Mouse (Mus musculus): ENCODE data around the gene Chrm4.

The Chrm4 gene

DNA sequence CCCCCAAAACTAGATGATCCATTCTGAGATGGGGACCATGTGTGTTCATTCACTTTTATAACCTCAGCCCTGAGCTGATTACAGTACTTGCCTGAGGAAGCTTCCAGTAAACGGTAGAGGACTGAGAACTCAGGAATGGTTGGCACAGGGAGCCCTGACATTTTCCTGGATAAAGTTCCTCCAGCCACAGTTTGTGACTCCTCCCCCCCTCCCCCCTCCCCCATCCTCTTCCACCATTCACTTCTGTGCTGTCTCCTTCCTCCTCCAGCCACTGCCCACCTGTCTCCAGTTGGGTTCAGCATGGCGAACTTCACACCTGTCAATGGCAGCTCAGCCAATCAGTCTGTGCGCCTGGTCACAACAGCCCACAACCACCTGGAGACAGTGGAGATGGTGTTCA lies at the start of gene Chrm4:
TSS of gene Chrm4 (plus strand) at position 301 of the 400 bp plus-strand sequence.
- DNase-seq (ENCODE audit: low read depth) = no peak

DNA sequence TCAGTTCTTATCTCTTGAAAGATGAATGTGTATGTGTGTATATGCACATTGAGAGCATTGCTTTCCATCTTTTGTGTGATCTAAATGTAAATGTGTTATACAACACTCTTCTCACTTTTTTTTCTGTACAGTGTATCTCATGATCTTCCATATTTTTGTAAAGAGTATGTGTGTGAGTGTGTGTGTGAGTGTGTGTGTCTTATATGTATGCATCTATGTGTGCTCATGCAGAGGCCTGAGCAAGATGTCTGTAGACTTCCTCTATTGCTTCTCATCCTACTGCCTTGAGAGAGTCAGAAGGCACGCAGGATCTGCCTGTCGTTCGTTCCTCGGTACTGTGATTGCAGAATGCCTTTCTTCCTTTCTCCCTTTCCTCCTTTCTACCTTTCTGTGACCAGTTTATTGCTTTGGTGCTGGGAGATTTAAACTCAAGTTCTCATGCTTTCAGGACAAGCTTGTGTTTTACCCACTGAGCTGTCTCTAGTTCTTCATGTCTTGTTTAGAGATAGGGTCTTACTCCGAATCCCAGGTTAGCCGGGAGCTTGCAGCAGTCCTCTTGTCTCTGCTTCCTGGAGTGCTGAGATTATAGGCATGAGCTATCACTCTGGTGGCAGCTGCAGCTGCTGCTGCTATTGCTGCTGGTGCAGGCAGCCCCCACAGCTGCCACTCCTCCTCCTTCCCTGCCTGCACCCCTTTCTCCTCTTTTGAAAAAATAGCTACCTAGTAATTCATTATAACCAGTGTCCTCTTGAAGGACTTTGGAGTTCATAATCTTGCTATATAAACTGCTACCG lies 48.5 kb upstream of the Chrm4 start:
- DNase-seq (ENCODE audit: low read depth) = no peak

DNA sequence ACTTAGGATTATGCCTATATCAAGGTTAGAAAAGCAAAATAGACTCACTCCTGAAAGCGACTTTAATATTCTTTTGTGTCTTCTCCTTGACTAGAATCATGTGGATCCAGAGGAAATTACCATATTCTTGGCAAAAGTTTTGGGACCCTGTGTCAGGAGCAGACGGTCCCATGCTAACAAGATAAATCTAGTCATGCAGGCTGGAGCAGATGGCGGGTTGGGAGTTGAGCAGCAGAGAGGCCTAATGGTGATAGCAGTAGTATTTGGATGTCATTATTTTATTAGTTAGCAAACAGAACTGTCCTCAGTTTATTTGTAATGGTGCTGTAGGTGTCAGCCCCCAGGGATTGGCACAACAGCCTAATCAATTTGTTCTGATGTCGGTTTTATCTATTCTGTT lies 43.1 kb upstream of the Chrm4 start:
- no peak for DNase-seq (ENCODE audit: low read depth)

DNA sequence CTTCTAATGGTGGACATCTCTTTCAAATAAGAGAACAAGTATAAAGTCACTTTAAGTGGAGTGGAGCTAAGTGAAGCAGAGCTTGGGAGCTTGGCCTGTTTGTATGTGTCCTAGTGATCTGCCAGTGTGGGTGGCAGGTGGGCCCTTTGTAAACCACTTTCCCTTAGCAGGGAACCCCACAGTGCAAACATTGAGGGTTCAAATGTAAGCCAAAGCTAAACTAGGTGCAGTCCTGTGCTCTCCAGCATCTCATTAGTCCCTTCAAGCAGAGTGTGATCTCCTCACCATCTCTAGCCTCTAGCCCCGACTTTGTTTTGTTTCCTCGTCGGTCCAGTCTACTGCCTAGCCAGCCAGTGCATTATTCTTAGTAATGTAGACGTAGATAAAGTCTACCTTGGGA lies 42.4 kb upstream of the Chrm4 start:
- DNase-seq (ENCODE audit: low read depth) = no peak

DNA sequence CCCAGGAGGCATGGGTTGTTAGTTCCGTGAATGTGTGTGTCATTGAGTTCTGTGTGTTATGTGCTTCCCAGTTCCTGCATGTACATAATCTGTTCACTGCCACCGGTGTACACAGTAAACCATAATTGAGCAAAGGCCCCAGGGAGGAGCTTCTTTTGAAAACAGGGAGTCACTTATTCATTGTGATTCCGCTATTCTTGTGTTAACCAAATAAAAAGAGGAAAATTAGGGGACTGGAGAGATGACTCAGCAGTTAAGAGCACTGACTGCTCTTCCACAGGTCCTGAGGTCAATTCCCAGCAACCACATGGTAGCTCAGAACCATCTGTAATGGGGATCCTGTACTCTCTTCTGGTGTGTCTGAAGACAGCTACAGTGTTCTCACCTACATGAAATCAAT lies 32.3 kb upstream of the Chrm4 start:
- DNase-seq (ENCODE audit: low read depth) = no peak

DNA sequence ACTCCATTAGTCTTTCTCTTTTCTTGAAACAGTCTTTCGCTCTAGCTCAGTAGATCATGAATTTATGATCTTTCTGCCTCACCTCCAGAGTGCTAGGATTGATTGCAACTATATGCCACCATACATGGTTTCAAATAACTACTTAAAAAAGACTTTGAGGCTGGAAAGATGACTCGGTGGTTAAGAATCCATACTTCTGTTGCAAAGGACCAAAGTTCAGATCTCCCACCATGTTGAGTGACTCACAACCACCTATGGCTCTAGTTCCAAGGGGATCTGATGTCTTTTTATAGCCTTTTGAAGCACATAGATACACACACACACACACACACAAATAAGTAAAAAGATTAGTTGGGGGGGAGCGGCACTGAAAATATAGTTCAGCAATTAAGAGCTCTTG lies 31.6 kb upstream of the Chrm4 start:
- no peak for DNase-seq (ENCODE audit: low read depth)

DNA sequence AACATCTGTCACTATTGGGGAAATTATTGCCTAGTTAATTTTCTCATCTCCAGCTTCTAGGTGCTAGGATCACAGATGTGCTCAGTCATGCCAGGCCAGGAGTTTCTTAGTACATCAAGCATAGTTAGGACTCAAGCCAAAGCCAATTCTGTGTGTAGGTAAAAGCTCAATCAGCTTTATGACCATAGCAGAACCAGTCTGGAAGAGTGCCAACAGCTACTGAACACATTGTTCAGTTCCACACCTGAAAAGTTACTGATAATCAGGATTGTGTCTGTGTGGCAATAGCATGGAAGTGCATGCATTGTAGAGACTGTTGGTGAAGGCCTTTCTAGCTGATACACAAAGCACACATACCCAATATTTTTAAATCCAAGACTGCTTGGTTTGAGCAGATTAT lies 29.1 kb upstream of the Chrm4 start:
- DNase-seq (ENCODE audit: low read depth) = no peak

DNA sequence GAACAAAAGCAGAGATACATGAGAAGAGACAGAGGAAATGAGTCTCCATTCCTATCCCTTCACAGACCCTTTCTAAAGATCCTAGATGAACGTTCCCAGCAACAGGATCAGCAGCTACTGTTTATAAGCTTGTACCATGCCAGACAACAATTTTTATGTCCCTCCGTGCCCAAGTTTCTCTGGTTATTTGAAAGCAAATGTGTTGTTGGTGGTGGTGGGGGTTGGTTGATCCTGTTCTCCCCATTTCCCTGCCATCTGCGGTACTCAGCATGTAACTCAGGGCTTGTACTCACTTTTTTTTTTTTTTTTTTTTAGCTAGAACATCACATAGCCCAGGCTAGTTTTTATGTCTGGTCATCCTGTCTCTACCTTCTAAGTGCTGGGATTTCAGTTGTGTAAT lies 27.9 kb upstream of the Chrm4 start:
- DNase-seq (ENCODE audit: low read depth) = no peak

DNA sequence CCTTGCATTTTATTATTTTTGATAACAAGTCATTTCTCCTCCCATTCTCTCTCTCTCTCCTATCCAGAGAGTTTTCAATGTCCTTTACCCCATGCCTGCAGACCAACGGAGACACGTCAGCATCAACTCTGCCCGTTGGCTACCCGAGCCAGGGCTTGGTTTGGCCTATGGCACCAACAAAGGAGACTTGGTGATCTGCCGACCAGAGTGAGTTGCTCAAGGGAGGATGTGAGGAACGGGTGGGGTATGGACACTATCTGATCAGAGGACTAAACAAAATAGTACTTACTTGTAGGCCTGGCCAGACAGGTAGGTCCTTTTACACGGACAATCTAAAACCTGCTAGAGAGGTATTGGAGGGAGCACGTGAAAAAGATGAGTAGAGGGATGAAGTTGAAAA lies 26.6 kb upstream of the Chrm4 start:
- no peak for DNase-seq (ENCODE audit: low read depth)

DNA sequence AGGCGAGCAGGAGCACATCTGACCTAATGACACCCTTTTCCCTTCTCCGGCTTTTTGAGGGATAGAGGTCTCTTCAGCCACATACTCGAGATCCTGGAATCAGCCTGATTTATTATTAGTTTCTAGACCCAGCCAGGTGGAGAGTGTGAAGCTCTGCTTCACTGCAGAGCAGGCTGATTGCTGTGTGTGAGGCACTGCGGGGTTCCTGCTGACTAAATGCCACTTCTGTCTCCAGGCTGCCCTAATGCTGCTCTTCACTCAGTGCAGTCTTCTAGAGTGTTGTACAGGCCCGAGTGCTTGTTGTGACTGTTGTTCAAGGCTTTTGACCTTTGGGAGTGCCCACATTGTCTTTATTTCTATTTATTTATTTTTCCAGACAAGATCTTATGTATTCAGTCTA lies 24.7 kb upstream of the Chrm4 start:
- no peak for DNase-seq (ENCODE audit: low read depth)

DNA sequence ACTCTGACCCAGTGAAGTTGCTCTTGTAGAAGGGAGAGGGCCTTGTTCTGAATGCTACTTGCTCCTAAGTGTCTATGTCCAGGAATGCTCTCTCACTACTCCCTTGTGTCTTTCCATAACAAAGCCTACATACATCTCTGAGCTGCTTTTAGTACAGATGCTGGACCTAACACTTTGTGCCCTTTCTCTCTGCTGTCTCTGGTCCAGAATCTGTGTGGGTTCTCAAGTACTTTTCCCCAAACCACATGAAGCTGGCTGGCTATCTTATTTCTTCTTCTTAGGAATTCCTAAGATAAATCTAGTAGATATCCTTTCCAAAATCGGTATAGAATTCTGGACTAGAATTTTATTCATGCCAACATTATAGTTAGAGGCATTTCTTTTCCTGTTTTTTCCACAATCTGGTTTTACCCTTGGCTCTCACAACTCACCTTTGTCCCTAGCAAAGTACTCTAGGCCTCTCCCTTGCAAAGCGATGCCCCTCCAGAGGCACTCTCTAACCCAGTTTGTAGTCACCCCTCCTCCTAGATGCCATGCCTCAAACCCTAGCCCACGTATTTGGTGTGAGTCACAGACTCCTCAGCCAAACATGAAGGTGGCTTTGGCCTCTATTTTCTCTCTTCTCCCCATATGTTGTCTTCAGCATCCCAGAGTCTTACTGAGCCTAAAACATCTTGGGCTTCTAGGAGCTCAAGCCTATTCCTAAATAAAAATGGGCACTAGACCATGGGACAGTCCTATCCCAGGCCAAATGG lies 23.7 kb upstream of the Chrm4 start:
- no peak for DNase-seq (ENCODE audit: low read depth)

DNA sequence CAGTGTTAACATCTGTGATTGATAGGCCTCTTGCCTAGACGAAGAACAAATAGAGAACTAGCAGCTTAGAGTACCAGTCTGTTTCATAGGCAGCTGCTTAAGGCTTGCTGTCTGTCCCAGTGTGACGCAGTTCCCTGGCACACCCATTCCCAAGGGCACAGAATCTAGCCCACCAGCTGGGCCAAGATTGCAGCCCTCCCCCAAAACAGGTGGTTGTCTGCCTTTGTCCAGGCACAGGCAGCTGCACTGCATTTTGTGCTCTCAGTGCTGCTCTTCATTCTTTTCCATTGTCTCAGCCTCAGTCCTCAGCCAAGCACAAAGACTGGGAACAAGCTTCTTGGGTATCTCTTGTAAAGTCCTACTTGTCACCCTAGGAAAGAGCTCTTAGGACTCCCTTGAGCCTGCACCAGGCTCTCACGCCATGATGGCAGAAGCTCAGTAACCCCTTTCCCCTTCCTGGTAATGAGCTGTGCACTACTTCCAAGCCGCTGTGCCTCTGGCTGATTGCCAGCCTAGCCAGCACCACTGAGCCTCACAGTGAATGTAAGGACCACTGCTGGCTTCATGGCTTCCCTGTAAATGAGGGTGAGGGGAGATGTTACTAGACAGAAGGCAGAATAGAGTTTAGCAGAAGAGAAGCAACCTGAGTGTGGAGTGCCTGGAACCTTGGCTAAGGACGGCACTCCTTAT lies 22.3 kb upstream of the Chrm4 start:
- no peak for DNase-seq (ENCODE audit: low read depth)

DNA sequence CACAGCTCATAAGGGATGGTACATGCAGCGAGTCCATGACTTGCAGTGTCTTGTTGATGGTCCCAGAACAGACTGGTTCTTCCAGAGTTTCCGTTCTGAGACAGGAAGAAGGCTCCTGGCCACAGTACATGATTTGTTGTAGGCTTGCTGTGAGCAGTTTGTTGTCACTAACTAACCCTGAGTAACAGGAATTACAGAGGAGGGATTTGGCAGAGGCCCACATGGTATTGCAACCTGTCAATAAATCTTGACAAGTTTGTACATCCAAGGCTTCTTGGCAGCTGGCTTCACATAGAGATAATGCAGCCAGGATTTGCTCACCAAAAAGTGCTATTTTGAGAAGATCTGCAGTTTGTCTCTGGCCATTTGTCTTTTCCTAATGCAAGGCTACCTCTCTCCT lies 20.9 kb upstream of the Chrm4 start:
- DNase-seq (ENCODE audit: low read depth) = no peak

DNA sequence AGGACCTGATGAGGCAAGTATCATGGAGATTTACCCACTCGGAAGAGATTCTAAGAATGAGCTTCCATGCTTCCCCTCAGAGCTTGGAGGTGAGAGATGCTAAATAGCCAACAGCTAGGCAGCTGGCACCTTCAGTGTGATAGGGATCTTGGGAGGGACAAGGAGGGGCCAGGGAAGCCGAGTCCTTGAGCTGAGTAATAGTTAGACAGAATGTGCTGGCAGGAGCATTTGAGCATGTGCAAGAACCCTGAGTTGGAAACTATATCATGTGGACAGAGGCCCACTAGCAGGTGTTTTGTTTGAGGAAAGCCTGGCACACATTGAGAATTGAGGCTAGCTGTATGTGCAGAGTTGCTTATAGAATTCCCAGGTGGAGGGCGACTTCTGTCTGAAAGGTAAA lies 14.4 kb upstream of the Chrm4 start:
- no peak for DNase-seq (ENCODE audit: low read depth)

DNA sequence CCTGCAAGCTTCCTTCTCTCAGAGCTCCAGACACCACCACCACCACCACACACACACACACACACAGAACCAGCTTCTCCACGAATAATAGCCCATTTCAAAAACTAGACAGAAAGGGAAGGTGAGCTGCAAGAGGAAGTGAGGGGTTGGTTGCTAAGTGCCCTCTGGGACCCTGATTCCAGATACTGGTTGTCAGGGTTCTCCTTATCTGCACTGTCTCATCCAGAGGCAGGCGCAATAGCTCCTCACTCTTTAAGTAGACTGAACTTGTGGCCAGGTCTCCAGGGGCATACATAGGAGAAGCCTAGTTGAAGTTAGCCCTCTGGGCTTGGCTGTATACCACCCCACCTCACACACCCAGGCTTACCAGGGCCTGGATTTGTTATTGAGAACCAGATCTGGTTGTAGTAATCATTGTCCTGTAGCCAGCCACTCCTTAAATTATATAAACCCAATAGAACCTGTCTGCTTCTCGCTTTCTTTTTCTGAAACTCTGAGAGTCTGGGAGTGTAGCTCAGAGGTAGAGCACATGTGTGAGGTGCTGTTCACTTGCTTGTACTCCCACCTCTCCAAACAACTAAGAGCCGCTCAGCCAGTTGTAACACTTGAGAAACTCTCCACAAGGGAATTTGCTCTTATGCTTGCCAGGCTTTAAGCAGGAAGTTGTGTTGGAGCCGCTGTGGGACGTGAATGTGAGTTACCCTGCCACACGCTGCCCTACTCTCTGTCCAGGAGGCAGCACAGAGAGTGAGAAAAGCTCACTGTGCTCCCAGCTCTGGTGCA lies 13.5 kb upstream of the Chrm4 start:
- DNase-seq (ENCODE audit: low read depth) = no peak

DNA sequence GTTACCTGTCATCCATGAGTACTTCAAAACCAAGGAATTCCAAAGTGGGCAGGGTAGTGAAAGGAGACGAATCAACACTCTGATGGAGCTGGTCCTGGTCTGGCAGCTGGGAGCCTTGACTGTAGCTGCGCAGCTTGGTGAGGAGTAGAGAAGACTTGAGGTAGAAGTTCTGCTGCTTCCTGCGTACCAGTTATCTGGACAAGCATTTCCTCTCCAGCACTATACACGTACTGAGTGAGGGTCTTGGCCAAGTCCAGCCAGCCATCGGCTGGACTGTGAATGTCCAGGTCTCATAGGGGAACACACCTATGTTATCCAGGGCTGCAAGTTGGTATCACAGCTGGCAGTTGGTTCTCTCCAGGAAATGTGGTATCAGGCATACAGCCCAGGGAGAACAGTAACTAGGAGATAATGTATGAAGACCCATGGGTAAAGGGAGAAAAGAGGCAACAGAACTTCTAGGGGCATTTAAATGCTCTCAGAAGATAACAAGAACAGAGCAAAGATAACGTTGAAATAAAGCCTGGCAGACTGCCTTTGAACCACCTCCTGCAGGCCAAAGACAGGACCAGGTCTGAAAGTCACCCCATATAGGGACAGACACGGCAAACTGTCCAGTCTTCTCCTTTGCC lies 10.6 kb upstream of the Chrm4 start:
- DNase-seq (ENCODE audit: low read depth) = no peak

DNA sequence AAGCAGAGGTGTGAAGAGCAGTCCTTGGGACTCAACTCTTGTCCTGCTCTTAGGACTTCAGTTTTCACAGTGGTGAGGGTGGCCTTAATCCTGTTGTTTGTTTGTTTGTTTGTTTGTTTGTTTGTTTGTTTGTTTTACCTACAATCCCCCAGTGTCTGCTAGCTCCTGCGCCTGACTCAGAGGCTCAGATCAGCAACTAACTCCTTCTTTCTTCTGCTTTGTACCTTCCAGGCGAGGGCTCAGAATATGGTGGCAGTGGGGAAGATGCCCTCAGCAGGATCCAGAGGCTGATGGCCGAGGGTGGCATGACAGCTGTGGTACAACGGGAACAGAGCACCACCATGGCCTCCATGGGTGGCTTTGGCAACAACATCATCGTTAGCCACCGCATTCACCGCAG lies 10.0 kb upstream of the Chrm4 start:
- DNase-seq (ENCODE audit: low read depth) = no peak

DNA sequence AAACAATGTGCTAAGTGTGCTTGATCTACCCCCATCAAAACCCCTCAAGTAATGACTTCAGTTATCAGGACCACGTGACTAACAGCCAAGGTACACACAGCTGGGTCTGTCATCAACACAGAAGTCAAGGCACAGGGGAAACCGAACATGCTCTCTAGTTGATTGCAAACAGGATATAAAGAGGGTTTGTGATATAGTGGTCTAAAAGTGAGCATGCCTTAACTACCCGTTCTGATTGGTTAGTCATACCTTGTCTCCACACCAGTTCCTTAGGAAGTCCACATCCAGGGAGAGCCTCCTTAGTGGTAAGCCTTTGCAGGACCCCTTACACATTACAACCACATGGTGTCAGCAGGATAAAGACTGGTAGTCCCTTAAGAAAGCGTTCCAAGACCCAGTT lies 6.9 kb upstream of the Chrm4 start:
- no peak for DNase-seq (ENCODE audit: low read depth)

DNA sequence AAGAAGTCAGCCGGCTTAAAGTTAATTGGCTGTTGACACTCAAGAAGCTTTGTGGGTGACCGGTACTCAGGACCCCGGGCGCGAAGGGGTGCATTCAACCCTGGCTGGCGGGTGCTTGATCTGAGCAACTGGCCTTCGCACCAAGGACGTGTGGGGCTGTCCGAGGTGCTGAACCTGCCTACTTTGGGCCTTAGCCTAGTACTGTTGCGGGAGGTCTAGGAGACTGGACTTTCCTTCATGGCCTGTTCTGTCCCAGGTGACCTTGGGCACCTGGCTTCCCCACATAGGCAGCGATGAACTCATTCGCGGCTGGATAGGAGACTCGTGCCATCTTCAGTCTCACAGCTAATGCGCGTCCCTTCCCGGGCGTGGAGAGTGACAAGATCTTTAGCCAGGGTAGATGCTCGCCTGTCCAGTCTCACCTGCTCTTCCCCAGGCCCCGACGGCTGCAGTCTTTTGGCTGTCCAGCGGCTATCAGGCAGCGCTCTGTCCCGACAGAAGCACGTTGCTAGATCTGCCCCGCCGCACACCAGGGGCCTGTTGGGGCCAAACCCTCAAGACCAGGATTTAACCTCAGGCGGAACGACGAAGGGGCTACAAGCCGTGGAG lies 5.8 kb upstream of the Chrm4 start:
- peak; percentile 40 for DNase-seq (ENCODE audit: low read depth)

DNA sequence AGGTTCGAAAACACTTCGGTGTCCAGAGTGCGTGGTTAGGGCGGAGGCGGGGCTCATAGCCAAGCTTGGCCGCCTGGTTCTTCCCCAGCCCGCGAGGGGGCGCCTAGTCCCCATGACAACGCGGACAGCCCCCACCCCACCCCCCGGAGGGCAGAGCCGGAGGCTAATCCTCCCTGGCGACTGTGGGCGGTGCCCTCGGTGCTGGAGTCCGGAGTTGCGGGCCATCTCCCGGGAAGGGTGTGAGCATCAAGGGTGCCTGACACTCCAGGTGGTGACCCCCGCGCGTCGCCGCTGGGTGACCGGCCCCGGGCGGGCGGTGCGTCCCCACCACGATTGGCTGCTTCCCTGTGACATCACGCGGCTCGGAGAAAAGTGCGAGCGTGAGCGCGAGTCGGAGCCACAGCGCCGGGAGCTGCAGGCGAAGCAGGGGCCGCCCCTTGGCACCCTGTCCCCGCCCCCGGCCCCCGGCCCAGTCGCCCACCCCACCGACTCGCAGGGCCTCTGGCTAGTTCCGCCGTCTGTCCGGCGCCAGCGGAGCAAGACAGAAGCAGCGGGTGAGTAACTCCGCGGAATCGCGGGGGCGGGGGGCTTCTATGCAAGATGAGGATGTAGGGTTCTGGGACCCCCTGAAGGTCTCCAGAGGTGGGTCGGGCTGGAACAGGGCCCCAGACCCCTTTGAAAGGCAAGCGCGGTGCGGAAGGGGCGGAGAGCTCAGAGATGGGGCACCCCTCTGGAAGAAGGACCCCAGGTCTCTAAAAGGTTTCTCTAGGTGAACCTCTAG lies 5.1 kb upstream of the Chrm4 start:
- DNase-seq (ENCODE audit: low read depth) = no peak
